Mouse (Mus musculus): ENCODE data around the gene Cdk14.
"Not testable (repeated sequence)": the region's sequence is repeated elsewhere in the genome, so short reads cannot be mapped to it uniquely, and the experiment has no call there.

The Cdk14 gene

DNA sequence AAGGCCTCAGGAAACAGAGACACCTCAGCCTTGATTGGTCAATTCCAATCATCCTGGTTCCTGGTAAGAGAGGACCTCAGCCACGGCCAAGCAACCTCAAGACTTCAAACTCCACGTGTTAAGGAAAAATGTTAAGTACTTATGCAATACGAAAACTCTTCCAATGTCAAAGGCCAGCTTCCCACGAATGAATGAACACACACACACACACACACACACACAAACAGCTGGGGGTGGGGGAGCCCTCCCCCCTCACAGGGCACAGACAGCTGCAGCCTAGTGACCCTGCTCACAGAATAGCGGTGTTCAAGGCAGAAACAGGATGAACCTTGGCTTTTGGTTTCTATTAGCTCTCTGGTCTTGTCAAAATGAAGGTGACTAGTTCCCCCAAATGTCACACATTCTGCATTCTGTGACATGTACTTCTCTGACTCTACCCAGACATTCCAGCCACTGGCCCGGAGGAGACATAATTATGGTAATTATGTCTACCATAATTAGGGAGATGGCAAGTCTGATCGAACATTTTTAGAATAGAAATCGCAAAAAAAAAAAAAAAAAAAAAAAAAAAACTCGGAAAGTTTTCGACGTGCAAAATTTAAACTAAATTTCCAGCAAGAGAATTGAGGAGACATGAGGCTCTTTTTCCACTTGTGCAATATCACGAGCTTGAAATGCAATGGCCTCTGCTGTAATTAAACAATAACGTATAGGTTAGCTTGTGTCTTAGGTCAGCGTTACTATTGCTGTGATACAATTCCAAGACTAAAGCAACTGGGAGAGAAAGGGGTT, 54.6 kb downstream of the Cdk14 start:
- no peak for DNase-seq (ENCODE audit: low spot score)

DNA sequence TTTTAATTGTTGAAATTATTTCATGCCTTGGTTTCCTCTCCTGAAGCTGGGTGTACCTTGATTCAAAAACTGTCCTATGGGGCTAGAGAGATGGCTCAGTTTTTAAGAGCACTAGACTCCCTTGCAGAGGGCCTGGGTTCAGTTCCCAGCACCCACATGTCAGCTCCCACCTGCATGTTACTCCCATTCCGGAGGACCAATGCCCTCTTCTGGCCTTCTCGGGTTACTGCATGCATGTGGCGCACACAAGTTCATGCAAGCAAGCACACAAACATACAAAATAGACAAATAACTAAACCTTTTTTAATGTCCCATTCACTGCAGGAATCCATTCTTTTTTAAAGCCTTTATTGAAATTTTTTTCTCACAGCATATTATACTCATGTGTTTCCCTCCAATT, 58.4 kb downstream of the Cdk14 start:
- no peak for DNase-seq (ENCODE audit: low spot score)

DNA sequence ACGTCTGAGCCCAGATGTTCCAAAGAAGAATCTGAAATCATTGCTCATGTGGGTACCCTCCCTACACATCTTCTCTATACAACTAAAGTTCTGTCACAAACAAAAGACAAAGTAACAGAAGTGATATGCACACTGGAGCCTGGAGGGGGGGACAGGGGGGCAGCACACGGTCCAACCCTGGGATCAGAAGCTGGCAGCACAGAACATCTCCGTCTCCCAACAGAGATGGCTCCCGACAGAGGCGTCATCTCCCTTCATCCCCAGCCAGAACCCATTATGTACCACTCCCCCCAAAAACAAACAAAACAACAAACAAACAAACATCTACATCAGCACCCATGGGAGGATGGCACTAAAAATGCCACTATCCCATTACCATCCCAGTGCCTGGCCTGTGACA, 59.8 kb downstream of the Cdk14 start:
- DNase-seq (ENCODE audit: low spot score), result no peak

DNA sequence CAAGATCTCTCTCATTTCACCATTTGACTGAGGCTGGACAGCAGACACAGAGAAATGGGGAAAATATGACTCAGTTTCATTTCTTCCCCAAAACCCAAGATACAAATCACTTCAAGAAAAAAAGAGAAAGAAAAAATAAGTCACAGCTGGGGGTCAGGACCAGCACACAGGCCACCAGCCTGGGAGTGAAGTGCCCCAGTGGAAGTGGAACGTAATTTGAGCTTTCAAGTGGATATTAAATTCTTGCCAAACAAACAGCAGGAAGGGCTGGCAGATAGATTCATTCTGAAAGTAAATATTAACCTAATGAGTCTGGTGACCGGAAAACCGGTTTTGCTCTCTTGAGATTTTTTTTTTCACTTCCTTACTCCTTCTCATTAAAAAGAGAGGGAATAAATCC, 60.2 kb downstream of the Cdk14 start:
- DNase-seq (ENCODE audit: low spot score), result no peak

DNA sequence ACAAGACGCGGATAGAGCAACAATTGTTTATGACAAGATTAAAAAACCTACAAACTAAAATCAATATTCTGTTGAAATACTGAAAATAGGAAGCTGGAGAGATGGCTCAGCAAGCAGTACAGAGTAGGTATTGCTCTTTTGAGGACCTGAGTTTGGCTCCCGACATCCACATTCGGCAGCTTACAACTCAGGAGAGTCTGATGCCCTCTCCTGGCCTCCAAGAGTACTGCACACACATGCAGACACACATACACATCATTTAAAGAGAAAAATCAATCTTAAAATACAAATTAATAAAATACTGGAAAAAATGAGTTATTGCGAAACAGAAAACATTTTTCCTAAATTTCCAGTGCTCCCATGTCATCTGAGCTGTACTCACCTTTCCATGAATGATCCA, 60.7 kb downstream of the Cdk14 start:
- no peak for DNase-seq (ENCODE audit: low spot score)

DNA sequence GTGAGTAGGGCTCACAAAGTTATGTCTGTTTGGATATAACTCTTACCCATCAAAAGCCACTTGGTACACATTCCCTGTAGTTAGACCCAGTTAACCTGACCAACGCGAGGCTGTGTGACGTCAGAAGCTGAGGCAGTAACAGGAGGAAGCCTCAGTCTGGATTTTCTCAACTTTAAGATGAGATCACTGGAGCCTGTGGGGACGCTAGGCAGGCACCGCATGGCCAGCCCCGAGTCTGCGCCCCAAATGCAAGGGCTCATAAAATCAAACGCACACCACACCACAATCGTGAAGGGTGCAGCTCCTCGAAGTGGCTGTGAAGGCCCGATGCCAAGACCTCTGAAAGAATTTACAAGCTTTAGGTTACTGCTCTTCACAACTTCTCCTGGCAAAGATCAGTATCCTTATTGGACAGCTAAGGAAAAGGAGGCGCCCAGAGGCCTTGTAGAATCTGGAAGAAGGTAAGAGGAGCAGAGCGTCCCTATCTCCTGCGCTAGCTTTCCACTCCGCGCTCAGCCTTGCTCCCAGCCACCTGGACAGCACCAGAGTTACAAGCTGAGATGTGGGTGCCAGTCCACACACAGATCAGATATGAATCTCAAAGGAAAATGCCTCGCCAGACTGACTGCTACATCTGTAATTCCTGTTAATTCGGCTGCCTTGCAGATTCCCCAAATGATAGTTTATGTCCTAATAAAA, 61.9 kb downstream of the Cdk14 start:
- DNase-seq (ENCODE audit: low spot score), result no peak

DNA sequence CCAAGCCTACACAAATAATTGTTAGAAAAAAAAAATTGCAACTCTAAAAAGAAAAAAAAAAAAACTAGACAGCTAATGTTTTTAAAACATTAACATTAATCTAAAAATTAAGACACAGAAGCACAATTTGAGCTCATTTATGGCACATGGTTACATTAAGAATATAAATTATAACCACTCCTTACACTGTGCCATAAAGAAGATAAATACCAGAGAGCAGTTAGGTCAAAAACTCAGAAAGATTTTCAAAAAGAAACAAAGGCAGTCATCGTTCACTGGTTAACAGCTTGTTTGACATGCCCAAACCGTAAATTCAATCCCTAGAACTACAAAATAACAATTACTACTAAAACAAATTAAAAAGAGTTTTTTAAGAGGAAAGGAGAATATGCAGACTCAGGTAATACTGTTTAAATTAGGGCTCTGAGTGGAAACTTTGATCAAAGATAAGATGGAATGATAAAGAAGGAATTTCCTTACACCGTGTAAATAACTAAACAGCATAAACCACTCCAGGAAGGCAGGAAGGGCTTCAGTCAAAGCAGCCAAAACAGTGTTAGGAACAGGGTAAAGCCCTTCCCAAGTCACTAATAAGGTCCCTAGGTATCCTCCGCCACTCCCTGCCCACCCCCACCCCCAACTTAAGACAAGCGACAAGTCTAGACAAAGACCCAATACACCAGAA, 65.3 kb downstream of the Cdk14 start:
- no peak for DNase-seq (ENCODE audit: low spot score)

DNA sequence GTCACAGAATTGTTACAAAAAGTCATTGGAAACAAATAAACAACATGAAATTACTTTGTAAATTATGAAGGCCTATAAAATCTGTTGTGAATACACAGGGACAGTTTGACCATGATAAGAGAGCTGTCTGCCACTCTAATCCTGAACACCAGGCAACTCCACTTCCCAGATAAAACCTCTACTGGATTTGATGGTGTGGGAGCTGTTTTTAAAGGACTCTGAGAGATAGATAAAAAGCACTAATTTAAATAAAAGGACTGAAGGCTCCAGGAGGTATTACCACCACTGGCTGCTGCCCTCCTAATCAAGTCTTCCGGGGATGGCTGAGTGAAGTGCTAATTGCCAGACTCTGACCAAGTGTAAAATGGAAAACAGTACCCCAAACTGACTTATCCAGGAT, 66.2 kb downstream of the Cdk14 start:
- DNase-seq (ENCODE audit: low spot score), result no peak

DNA sequence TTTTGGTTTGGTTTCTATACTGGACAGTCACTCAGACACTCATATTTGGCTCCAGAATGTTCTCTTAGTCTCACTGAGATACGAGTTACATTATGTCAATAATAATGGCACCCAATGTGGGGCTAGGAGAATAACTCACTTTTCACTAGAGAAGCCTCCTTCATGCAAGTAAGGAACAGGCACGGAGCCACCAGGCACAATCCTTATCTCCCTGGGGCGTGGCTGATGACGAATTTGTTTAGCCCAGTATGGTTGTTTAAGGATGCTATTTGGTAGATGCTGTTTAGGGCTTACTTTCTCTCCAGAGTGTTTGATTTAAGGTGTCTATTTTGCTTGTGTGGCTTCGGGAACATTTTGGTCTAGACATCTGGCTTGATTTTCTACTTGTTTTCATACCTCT, 75.5 kb downstream of the Cdk14 start:
- DNase-seq (ENCODE audit: low spot score), result no peak

DNA sequence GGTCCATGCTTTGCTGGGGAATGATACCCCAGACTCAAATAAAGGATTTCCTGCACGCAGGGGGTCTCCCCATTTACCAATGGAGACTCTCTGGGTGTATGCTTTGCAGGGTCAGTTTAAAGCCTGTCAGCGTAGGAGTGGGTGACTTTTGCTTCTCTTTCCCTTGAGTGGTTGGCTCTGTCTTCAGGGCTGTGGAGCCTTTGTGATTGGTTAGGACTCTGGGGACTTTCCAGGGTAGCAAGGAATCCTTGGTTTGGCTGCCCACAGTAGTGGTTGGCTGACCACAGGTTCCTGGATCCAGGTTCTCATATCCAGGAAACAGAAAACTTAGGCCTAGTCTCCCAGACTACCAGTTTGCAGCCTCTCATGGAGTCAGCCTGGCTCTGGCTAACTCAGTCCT, 76.4 kb downstream of the Cdk14 start:
- no peak for DNase-seq (ENCODE audit: low spot score)

DNA sequence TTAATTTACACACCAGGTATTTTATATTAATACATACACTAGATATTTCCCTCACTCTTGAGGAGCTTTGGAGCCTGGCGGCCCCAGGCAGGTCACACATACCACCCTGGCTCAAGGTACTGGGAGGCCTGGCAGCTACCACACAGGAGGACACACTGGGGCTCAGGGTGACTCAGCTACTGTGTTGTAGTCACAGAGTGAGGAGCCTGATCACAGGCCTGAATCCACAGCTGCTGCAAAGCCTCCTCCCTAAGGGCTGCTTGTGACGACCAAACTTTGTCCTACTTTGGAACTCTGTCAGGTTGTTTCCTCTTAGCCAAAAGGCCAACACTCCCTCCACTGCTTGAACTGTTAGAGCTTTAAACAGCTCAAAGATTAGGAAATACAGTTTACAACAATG, 76.8 kb downstream of the Cdk14 start:
- DNase-seq (ENCODE audit: low spot score), result no peak

DNA sequence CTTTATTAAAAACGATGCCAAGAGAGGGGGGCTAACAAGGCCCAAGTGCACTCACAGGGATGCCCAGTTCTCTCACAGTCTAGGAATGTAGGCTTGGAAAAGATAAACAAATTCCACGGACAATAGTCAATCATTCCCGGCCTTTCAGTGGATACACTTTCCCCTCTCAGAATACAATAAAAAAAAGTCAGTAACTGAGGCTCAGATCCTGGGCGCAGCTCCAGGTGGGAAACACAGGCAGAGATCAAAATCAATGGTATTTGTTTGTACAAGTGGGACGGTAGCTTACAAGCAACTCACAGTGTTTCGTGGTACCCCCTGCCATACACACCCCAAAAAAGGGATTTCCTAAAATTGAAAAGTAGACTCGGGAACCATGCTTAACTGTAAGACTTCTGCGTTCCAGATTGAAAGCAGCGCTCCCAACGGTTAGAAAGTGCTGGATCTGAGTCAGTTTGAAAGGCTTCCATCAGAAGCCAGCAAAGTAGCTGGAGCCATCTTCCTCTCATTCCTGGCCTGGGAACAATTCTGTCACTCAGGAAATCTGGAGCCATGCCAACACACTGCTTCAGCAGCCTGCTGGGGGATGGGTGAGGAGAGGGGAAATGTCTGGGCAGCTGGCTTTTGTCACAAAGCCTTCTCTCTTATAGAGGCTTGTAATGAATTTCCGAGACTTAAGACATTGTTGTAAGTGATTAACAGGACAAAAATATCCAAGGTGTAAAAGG, 77.5 kb downstream of the Cdk14 start:
- peak; percentile 41 for DNase-seq (ENCODE audit: low spot score)

DNA sequence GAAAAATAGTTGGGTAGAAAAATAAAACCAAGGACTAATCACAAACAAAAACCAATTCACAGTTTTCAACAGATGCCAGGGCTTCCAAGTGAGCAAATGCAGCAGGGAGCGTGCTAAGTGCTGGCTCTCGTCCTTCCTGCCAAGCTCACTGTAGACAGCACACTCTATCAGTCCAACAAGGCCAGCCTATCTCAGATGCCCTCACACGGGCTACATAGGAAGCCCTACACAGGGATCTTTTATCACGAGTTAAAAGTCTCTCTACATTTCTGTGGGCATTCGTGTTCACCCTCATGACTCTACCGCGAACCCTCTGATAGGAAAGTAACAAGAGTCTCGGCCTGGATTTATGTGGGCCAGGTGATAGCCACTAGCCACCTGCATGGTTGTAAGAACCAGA, 78.5 kb downstream of the Cdk14 start:
- DNase-seq (ENCODE audit: low spot score), result no peak

DNA sequence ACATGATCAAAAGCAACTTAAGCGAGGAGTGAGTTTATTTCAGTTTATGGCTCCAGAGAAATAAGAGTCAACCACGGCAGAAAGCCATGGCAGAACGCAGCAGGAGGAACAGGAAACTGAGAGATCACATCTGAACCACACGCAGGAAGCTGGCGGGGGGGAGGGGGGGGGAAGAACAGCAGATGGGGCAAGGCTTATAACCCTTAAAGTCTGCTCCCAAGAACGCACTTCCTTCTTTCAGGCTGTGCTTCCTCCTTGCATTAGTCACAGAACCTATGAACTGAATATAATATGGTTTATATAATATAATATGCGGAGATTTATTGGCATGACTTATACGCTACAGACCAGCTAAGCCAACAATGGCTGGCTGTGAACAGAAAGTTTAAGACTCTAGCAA, 86.2 kb downstream of the Cdk14 start:
- DNase-seq (ENCODE audit: low spot score), result no peak

DNA sequence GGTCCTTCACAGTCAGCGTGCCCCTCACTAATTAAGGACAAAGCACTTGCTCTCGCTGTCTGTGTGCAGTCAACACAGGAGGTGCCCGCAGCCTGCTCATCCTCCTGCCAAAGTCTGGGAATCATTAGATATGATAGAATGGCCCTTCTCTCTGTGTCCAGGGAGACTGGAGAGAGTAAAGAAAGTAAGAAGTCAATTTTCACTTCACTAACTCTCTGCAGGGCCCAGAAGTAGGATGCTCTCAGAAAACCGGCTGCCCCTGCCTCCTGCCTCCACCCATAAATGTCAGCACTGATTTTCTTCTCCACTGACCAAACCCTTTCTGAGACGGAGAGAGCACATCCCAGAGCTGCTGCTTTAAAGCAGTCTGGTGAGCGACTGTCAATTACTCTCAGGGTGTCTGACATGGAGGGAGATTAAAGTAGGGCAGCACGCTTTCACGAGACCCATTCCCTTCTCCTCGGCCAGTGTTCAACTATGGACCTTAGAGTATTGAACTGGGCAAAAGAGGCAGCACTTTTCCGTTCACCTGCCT, 89.1 kb downstream of the Cdk14 start:
- no peak for DNase-seq (ENCODE audit: low spot score)

DNA sequence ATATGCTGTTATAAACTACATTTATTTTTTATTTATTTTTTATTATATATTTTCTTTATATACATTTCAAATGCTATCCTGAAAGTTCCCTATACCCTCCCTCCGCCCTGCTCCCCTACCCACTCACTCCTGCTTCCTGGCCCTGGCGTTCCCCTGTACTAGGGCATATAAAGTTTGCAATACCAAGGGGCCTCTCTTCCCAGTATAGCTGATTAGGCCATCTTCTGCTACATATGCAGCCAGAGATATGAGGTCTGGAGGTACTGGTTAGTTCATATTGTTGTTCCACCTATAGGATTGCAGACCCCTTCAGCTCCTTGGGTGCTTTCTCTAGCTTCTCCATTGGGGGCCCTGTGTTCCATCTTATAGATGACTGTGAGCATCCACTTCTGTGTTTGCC, 91.1 kb downstream of the Cdk14 start:
- DNase-seq (ENCODE audit: low spot score), result not testable (repeated sequence)

DNA sequence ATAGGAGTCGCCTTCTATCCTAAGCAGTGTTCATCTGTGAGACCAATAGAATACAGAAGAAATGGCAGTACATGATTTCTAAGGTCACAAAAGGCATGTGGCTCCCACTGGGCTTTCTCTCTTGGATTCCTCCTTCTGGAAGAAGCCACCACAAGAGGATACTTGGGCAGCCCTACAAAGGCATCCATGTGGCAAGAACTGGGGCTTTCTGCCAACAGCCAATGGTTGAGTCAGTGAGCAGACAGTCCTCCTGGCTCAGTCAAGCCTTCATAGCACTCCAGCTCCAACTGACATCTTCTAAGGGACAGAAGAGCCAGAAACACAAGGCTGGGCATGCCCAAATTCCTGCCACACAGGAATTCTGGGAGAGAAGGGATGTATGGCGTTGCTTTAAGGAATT, 93.4 kb downstream of the Cdk14 start:
- no peak for DNase-seq (ENCODE audit: low spot score)

DNA sequence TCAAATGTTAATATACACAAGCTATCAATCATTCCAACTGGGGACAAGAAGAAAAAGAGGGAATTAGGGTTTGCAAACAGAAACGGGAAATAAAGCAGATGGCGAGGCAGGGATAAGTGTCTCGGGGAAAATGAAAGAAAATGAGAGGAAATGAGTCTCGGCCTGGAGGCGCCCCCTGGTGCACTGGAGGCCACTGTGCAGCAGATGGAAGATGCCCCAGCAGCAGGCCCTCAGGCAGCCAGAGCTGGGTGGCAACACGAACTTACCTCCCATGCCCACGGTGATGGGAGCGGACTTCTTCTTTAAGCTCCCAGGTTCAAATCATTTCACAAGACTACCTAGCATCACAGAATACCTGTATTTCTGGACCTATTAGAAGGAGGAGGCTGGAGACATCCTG, 97.4 kb downstream of the Cdk14 start:
- DNase-seq (ENCODE audit: low spot score), result no peak

DNA sequence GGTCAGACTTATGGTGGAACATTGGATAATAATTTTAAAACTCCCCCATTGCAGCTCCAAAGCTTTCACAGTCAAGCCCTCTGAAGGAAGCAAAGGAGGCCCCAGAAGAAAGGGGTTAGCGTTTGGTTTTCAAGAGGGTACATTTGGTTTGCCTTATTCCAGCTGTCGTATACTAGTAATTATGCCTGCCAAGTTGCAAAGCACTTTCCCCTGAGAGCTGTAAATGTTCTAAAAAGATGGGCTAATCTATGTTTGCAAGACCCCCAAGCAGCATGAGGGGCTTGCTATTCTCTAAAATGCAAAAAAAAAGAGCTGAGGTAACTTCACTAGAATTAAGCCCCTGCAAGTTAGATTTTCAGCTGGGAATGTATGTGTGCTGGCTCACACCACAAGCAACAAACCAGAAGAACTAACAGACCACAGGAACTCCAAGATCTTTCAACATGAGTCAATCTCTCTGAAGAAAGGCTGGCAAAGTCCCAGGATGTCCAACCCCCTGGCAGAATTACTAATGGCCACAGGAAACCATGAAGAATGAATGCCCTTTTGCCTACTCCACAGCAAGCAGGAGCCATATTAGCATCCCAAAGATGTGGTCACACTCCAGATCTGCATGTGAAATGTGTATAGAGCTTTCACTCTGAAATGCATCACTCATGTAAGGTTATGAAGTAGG, 99.5 kb downstream of the Cdk14 start:
- no peak for DNase-seq (ENCODE audit: low spot score)

DNA sequence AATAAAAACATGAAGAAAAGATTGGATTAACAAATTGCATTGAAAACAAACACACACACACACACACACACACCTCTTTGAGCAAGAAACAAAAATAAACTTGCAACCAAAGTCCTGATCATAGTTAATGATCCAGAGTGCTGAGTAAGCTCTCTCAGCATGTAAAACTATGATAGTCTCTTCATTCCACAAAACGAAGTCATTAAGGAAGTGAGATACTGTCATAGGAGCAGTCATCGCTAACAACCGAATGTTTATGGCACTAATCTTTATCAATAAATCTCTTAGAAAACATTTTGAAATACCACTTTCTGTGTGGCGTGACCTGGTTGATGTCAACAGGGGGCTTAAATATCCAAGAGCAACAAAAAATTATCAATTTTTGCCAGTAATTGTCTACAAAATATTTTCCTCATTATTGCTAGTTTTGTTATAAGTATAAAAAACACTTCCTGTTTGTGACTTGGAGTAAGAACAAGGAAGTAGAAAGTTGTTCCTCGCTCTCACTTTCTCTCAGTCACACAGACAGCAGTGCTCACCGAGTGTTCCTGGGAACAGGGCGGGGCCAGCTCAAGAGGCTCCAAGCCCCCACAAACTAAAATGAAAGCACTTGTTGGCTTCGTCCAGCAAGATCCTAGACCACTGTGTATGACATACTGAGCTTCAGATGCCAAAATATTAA, 100.1 kb downstream of the Cdk14 start:
- no peak for DNase-seq (ENCODE audit: low spot score)

DNA sequence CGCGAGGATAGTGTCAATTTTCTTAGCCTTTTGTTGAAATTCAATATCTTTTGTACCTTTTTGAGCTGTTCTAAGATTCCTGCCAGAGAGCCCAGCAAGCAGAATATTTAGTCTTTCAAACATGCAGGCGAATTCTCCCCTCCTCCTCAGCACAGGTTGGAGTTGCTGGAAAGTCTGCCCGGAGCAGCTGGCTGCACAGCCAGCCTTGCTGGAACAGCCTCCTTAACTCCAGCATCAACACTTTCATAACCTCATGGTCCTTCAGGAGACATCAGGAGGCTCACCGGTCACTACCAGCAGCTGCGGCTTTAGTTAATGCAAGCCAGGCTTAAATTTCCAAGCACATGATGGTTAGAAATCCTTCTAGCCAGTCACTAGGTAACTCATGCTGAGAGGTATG, 105.8 kb downstream of the Cdk14 start:
- no peak for DNase-seq (ENCODE audit: low spot score)

Data from layer of hippocampus, adult 9-10 months (tissue).